Mouse (Mus musculus): Measurements from ENCODE around the gene Mest.

Gene Mest

GRCm38 (mm10) chr6:30723331-30723730 is at the start of gene Mest:
Mest (plus strand) TSS chr6:30723547.
- in situ Hi-C loops (cut with MboI, MseI): loop anchor here (10.0 kb wide), 1 partner anchor 121 kb away; no protein-coding TSS in a partner anchor

GRCm38 (mm10) chr6:30673764-30674561 is 49.4 kb upstream of the Mest start:
- in situ Hi-C loops (cut with MboI, MseI): no loop called here

GRCm38 (mm10) chr6:30674714-30675280 is 48.5 kb upstream of the Mest start:
- in situ Hi-C loops (cut with MboI, MseI): no loop called here

GRCm38 (mm10) chr6:30675281-30675771 is 48.0 kb upstream of the Mest start:
- in situ Hi-C loops (cut with MboI, MseI): no loop called here

GRCm38 (mm10) chr6:30676506-30676905 is 46.8 kb upstream of the Mest start:
- in situ Hi-C loops (cut with MboI, MseI): no loop called here

GRCm38 (mm10) chr6:30677591-30677990 is 45.8 kb upstream of the Mest start:
- in situ Hi-C loops (cut with MboI, MseI): no loop called here

GRCm38 (mm10) chr6:30678482-30678881 is 44.9 kb upstream of the Mest start:
- in situ Hi-C loops (cut with MboI, MseI): no loop called here

- in situ Hi-C loops (cut with MboI, MseI): no loop called here
Observed at GRCm38 (mm10) chr6:30679567-30679966, 43.8 kb upstream of the Mest start.

- in situ Hi-C loops (cut with MboI, MseI): no loop called here
Observed at GRCm38 (mm10) chr6:30680442-30680841, 42.9 kb upstream of the Mest start.

- in situ Hi-C loops (cut with MboI, MseI): no loop called here
Observed at GRCm38 (mm10) chr6:30681935-30682900, 41.1 kb upstream of the Mest start.

- in situ Hi-C loops (cut with MboI, MseI): no loop called here
Observed at GRCm38 (mm10) chr6:30684570-30684969, 38.8 kb upstream of the Mest start.

- in situ Hi-C loops (cut with MboI, MseI): no loop called here
Observed at GRCm38 (mm10) chr6:30687198-30687597, 36.1 kb upstream of the Mest start.

GRCm38 (mm10) chr6:30692826-30693225 is 30.5 kb upstream of the Mest start:
- in situ Hi-C loops (cut with MboI, MseI): loop anchor here (10.0 kb wide), 1 partner anchor 768 kb away; no protein-coding TSS in a partner anchor

GRCm38 (mm10) chr6:30693350-30693991 is 29.9 kb upstream of the Mest start, which contains the start of gene Cep41:
Cep41 (minus strand) TSS chr6:30693749.
- in situ Hi-C loops (cut with MboI, MseI): loop anchor here (10.0 kb wide), 1 partner anchor 769 kb away; no protein-coding TSS in a partner anchor

- in situ Hi-C loops (cut with MboI, MseI): loop anchor here (10.0 kb wide), 1 partner anchor 769 kb away; no protein-coding TSS in a partner anchor
Observed at GRCm38 (mm10) chr6:30694209-30694608, 29.1 kb upstream of the Mest start.

- in situ Hi-C loops (cut with MboI, MseI): loop anchor here (10.0 kb wide), 1 partner anchor 770 kb away; no protein-coding TSS in a partner anchor
Observed at GRCm38 (mm10) chr6:30695124-30695523, 28.2 kb upstream of the Mest start.

- in situ Hi-C loops (cut with MboI, MseI): loop anchor here (10.0 kb wide), 1 partner anchor 773 kb away; no protein-coding TSS in a partner anchor
Observed at GRCm38 (mm10) chr6:30697464-30697863, 25.9 kb upstream of the Mest start.

- in situ Hi-C loops (cut with MboI, MseI): loop anchor here (10.0 kb wide), 1 partner anchor 773 kb away; no protein-coding TSS in a partner anchor
Observed at GRCm38 (mm10) chr6:30698036-30698435, 25.3 kb upstream of the Mest start.

- in situ Hi-C loops (cut with MboI, MseI): loop anchor here (10.0 kb wide), 1 partner anchor 175 kb away; no protein-coding TSS in a partner anchor
Observed at GRCm38 (mm10) chr6:30700182-30700581, 23.2 kb upstream of the Mest start.

GRCm38 (mm10) chr6:30702881-30703280 is 20.5 kb upstream of the Mest start:
- in situ Hi-C loops (cut with MboI, MseI): loop anchor here (10.0 kb wide), 1 partner anchor 178 kb away; no protein-coding TSS in a partner anchor

All from regulatory T cell (primary cell).